Mouse (Mus musculus) frontal cortex, postnatal 10 days (tissue): ENCODE data around the gene Mon2.

Experiments used
- DNase-seq, 2 experiments: peaks; one replicate each; pipeline ENCODE4 v3.0.0; 2022; ENCODE audit warnings: low spot score in 2 of 2, mixed read lengths in 1 of 2

Gene Mon2

GRCm38 (mm10) chr10:122963463-122964240, 112.7 kb downstream of the Mon2 start:
- peak; percentile 32 to 38 for DNase-seq

- no peak for DNase-seq
Measured at GRCm38 (mm10) chr10:122962651-122963050, 113.7 kb downstream of the Mon2 start.

GRCm38 (mm10) chr10:122961494-122961893, 114.8 kb downstream of the Mon2 start:
- DNase-seq = no peak

GRCm38 (mm10) chr10:122960738-122961137, 115.6 kb downstream of the Mon2 start:
- no peak for DNase-seq

GRCm38 (mm10) chr10:122960216-122960615, 116.1 kb downstream of the Mon2 start:
- no peak for DNase-seq

- DNase-seq = no peak
Measured at GRCm38 (mm10) chr10:122958699-122959098, 117.6 kb downstream of the Mon2 start.

- no peak for DNase-seq
Measured at GRCm38 (mm10) chr10:122957918-122958317, 118.4 kb downstream of the Mon2 start.

GRCm38 (mm10) chr10:122953576-122953975, 122.7 kb downstream of the Mon2 start:
- DNase-seq = no peak

GRCm38 (mm10) chr10:122950966-122951365, 125.3 kb downstream of the Mon2 start:
- no peak for DNase-seq

GRCm38 (mm10) chr10:122944888-122945287, 131.4 kb downstream of the Mon2 start:
- no peak for DNase-seq

- DNase-seq = no peak
Measured at GRCm38 (mm10) chr10:122943824-122944223, 132.5 kb downstream of the Mon2 start.

- DNase-seq = no peak
Measured at GRCm38 (mm10) chr10:122942771-122943170, 133.5 kb downstream of the Mon2 start.
